Mouse (Mus musculus) small intestine, adult 2 months (tissue): ENCODE results near the gene Helb.

Experiments
- CTCF ChIP-seq: fragments of 200-500 bp; IDR thresholded peaks from 2 replicates; pipeline ENCODE4 v1.5.1; 2012; ENCODE audit warnings: low read depth, mild to moderate bottlenecking, control low read depth, inconsistent platforms, low read length, moderate library complexity, mixed read lengths; ENCODE audit not compliant: insufficient replicate concordance, insufficient read length; ENCODE audit errors: extremely low read depth
- POLR2A ChIP-seq: fragments of 200-500 bp; IDR thresholded peaks from 2 replicates; pipeline ENCODE4 v1.6.1; 2012; ENCODE audit warnings: low read depth, mild to moderate bottlenecking, control low read depth, inconsistent platforms, low read length, moderate library complexity

DNA sequence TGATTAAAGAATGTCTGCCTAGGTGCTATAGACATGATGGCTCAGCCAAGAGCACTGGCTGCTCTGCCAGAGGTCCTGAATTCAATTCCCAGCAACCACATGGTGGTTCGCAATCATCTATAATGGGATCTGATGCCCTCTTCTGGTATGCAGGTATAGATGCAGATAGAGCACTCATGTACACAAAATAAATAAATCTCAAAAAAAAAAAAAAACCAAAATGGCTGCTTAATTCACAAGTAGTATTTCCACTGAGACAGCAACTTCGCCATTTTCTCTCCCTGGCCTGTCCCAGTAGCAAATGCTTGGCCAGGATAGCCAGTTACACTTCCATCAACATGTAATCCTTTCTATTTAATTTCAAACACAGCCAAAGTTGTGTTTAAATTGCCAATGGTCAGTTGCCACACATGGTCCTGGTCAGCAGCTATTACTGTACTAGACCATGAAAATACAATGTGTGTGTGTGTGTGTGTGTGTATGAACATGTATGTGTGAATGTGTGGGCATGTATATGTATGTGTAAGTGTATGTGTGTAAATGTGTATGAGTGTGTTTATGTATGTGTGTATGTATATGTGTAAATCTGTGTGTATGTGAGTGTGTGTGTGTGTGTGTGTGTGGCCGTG is 982 bp downstream of the Helb start:
- TF ChIP-seq CTCF (no peak), POLR2A (no peak)
